Mouse (Mus musculus) retina, embryonic 14.5 days (tissue): ENCODE measurements around the gene Zdhhc19.

Experiments
- DNase-seq: peaks from one replicate; pipeline ENCODE4 v3.0.0-alpha.2; 2015; ENCODE audit warnings: low spot score

The Zdhhc19 gene

GRCm38 (mm10) chr16:32516006-32516962, 20.2 kb downstream of the Zdhhc19 start:
- peak; percentile 76 for DNase-seq

- DNase-seq = no peak
Observed at GRCm38 (mm10) chr16:32517785-32518481, 21.9 kb downstream of the Zdhhc19 start.

- no peak for DNase-seq
Observed at GRCm38 (mm10) chr16:32519656-32520371, 23.7 kb downstream of the Zdhhc19 start.

- no peak for DNase-seq
Observed at GRCm38 (mm10) chr16:32520372-32520748, 24.3 kb downstream of the Zdhhc19 start.

GRCm38 (mm10) chr16:32522578-32523194, 26.6 kb downstream of the Zdhhc19 start:
- no peak for DNase-seq

- peak; percentile 66 for DNase-seq
Observed at GRCm38 (mm10) chr16:32523462-32524243, 27.6 kb downstream of the Zdhhc19 start.

GRCm38 (mm10) chr16:32524244-32524615, 28.2 kb downstream of the Zdhhc19 start:
- no peak for DNase-seq

GRCm38 (mm10) chr16:32526906-32527305, 30.8 kb downstream of the Zdhhc19 start:
- no peak for DNase-seq

- peak; percentile 29 for DNase-seq
Observed at GRCm38 (mm10) chr16:32532878-32533826, 37.1 kb downstream of the Zdhhc19 start.

- peak; percentile 30 for DNase-seq
Observed at GRCm38 (mm10) chr16:32535157-32535751, 39.2 kb downstream of the Zdhhc19 start.

GRCm38 (mm10) chr16:32537867-32538660, 42.0 kb downstream of the Zdhhc19 start:
- no peak for DNase-seq

GRCm38 (mm10) chr16:32538761-32539255, 42.7 kb downstream of the Zdhhc19 start:
- DNase-seq = peak; percentile 57

- no peak for DNase-seq
Observed at GRCm38 (mm10) chr16:32541338-32542179, 45.5 kb downstream of the Zdhhc19 start.

GRCm38 (mm10) chr16:32543422-32543821, 47.4 kb downstream of the Zdhhc19 start:
- DNase-seq = no peak

GRCm38 (mm10) chr16:32547156-32548068, 51.3 kb downstream of the Zdhhc19 start:
- no peak for DNase-seq

- DNase-seq = no peak
Observed at GRCm38 (mm10) chr16:32550084-32550483, 54.0 kb downstream of the Zdhhc19 start.

- DNase-seq = no peak
Observed at GRCm38 (mm10) chr16:32550487-32550886, 54.4 kb downstream of the Zdhhc19 start.
